Mouse (Mus musculus): ENCODE measurements around the gene Arhgef10l.

DNA sequence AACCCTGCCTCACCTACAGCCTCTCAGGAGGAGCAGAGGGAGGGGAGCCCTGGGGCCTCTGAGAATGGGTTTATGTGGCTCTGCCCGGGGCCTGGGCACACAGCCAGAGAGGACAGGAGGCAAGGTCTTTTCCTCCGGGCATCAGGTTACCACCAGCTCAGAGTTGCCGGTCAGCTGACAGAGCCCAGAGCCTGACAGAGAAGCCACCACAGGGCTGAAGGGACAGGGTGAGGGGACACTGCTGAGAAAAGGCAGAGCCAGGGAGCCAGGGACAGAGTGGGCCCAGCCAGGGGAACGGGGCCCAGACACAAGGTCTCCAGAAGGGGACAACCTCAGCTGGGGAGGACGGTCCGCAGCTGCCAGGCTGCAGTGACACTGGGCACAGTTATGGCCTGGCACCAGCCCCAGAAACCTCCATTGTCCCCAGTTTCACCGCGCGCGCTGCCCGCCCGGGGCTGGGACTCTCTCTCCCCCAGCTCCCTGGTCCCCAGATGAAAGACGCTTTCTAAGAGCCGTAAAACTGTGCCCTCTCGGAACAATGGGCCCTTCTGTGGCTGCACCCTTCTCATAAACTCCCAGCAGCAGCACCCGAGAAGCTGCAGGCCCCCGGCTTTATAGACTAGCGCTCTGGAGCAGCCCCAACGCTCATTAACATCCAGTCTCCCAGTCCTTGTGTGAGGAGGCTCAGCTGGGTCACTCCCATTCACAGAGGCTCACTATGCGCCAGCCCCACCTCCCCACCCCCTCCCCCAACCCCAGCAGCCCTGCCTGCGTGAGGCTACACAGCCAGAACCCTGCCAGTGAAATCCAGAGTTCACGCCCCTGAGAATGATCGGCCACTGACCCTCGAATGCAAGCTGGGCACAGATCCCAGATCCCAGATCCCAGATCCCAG, 7.9 kb downstream of the Arhgef10l start:
- no peak for TF ChIP-seq CTCF (IDR thresholded peaks at IDR 0.05; ENCODE audit: low read depth)
- no peak for TF ChIP-seq EP300 (IDR thresholded peaks at IDR 0.05; ENCODE audit: low read depth)

Data from liver, embryonic 14.5 days (tissue).